Mouse (Mus musculus) ovary, postnatal 36 days (tissue): ENCODE results near the gene Pdzk1.

Experiments
- DNase-seq: peaks from one replicate; pipeline ENCODE4 v3.0.0; 2022; ENCODE audit warnings: low spot score, mixed read lengths

The Pdzk1 gene

GRCm38 (mm10) chr3:96883690-96884089 lies 54.6 kb downstream of the Pdzk1 start:
- no peak for DNase-seq

DNA sequence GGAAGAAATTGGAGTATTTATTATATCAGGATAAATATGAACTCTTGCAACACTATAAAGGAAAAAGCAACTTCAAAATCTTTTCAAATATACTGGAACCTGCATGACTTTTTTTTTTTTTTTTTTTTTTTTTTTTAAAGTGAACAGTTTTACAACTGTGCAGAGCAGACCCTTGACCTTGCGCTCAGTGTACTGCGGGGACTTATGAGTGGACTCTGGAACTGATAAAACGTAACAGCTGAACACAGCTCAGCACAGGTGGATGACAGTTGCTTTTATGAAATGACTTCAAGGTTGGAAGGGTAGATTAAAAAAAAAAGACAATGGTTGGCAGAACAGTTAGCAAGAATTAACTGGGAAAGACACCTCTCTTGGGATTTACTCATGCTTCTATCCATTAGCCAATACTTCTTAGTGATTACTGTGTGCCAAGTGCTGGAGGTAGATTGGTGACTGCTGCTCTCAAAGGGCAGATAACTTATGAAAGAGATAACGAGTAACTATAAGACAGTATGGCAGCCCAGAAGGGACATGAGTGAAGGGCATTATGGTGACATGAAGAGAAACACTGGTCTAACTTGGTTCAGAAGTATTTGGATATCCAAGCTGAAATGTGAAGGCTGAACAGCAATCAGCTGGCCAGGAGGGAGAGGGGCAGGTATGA lies 73.4 kb downstream of the Pdzk1 start:
- no peak for DNase-seq

DNA sequence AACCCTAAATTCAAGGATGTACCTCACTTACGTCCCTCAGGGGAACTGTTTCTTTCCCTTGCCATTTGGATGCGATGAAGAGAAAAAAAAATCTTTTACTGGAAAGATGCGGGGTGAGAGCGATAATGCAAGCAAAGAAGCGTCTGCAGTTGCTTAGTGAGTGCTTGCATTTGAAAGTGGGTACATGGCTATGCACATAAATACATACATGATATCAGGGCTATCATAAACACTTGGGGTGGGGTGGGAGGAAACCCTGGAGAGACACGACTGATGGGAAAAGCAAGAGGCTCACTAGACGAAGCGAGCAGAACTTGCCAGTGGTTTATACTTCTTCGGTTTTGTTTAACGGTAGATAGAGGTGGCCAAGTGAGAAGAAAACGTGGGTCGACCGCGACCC lies 75.3 kb downstream of the Pdzk1 start, which contains the start of gene Gja5:
TSS of gene Gja5 (plus strand) at position 301 of the 400 bp plus-strand sequence.
- DNase-seq, result no peak

GRCm38 (mm10) chr3:96904851-96905541 lies 75.9 kb downstream of the Pdzk1 start, which contains the start of gene Gpr89:
Gene Gpr89, minus strand, starts transcription at chr3:96905346.
- peak; percentile 93 for DNase-seq

DNA sequence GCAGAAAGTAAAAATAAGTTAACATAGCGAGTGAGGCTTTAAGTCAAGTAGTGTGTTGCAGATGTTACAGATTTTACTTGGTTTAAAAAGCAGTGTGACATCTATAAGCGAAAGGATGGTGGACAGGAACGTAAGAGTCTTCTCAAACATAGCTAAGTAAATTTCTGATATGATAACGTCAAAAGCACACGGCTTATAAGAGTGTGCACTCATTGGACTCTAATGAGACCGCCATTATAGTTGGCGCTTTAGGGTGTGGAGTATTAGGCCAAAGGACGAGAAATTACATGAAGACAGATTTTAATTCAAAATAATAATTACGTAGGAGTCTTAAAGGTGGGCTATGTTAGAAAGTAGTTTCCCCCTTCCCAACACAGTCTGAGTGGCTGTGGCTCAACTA lies 76.5 kb downstream of the Pdzk1 start:
- DNase-seq, result no peak
